Mouse (Mus musculus) forebrain, embryonic 13.5 days (tissue): ENCODE results near the gene Tmem131. TPM values are rescaled to one million over a fixed set of nuclear protein-coding genes. Genes with fewer than 3 reads are reported as not detected.
"Not testable (repeated sequence)": the region's sequence is repeated elsewhere in the genome, so short reads cannot be mapped to it uniquely, and the experiment has no call there.

Source experiments
- ATAC-seq: fragments of 200-750 bp; cut with Nextera tagmentation; 2 replicates; pipeline ENCODE4 v1.8.0; 2017
- H3K27ac ChIP-seq: fragments of 300-500 bp; sonication (generic); 2 replicates; pipeline ENCODE4 v1.5.1; 2015; ENCODE audit warnings: inconsistent platforms, mild to moderate bottlenecking, moderate library complexity
- H3K27me3 ChIP-seq: fragments of 300-500 bp; sonication (generic); 2 replicates; pipeline ENCODE4 v1.6.1; 2015; ENCODE audit warnings: mild to moderate bottlenecking, inconsistent platforms
- H3K36me3 ChIP-seq: fragments of 300-500 bp; sonication (generic); 2 replicates; pipeline ENCODE4 v1.6.1; 2015; ENCODE audit warnings: mild to moderate bottlenecking, inconsistent platforms; ENCODE audit not compliant: poor library complexity, severe bottlenecking
- H3K4me1 ChIP-seq: fragments of 300-500 bp; sonication (generic); 2 replicates; pipeline ENCODE4 v1.6.1; 2015; ENCODE audit warnings: inconsistent platforms
- H3K4me2 ChIP-seq: fragments of 300-500 bp; sonication (generic); 2 replicates; pipeline ENCODE4 v1.6.1; 2015; ENCODE audit warnings: inconsistent platforms, mild to moderate bottlenecking, moderate library complexity
- H3K4me3 ChIP-seq: fragments of 300-500 bp; sonication (generic); 2 replicates; pipeline ENCODE4 v1.5.1; 2015; ENCODE audit warnings: mild to moderate bottlenecking, inconsistent platforms
- H3K9ac ChIP-seq: fragments of 300-500 bp; sonication (generic); 2 replicates; pipeline ENCODE4 v1.6.1; 2015; ENCODE audit warnings: mild to moderate bottlenecking, inconsistent platforms
- H3K9me3 ChIP-seq: fragments of 300-500 bp; sonication (generic); replicated peaks from 2 replicates; pipeline ENCODE4 v1.6.1; 2016; ENCODE audit warnings: inconsistent platforms
- WGBS: fragments of 180-500 bp; shearing (Covaris S2); methylation state at CpG from one replicate; pipeline ENCODE4 v1.1.7; 2015; 5-methylcytosine and 5-hydroxymethylcytosine counted together
- polyA plus RNA-seq: library from polyadenylated mRNA; unstranded; fragments of >200 nt; fragmentation: Nextera tagmentation; extraction: Ambion mirVana; gene quantifications from 2 replicates; pipeline ENCODE4 v1.2.1, GENCODE M21; 2015

Gene Tmem131
- polyA plus RNA-seq, 1 experiment from 2014 or later: 12.0 TPM

- H3K27me3 ChIP-seq, H3K4me3 ChIP-seq, H3K4me2 ChIP-seq, H3K9me3 ChIP-seq, H3K9ac ChIP-seq, ATAC-seq, H3K27ac ChIP-seq, H3K36me3 ChIP-seq: not testable (repeated sequence)
- 93% methylated on average over 5 of the region's 5 CpGs for WGBS
- peaks cover 22% of the 10 kb centered on the region for H3K4me1 ChIP-seq
These were observed 49.7 kb downstream of the Tmem131 start for GRCm38 (mm10) chr1:36893720-36894119.

- no peak overlapping the region for H3K9ac ChIP-seq
- ATAC-seq: no peak
- WGBS: 48% methylated on average over 6 of the region's 6 CpGs
- H3K4me1 ChIP-seq: peaks cover 22% of the 10 kb centered on the region
- H3K9me3 ChIP-seq: no peaks in the 10 kb centered on the region
- H3K27ac ChIP-seq: peak overlapping the region; percentile 48
- H3K27me3 ChIP-seq: no peaks in the 10 kb centered on the region
- no peak overlapping the region for H3K4me3 ChIP-seq
- no peak overlapping the region for H3K4me2 ChIP-seq
- no peaks in the 10 kb centered on the region for H3K36me3 ChIP-seq
These were observed 50.3 kb downstream of the Tmem131 start for GRCm38 (mm10) chr1:36893146-36893545.

GRCm38 (mm10) chr1:36892461-36892860, 51.0 kb downstream of the Tmem131 start:
- Histone ChIP-seq H3K36me3 (no peaks in the 10 kb centered on the region), H3K27me3 (no peaks in the 10 kb centered on the region), H3K9ac (no peak overlapping the region), H3K4me1 (peaks cover 22% of the 10 kb centered on the region), H3K27ac (no peak overlapping the region), H3K4me3 (no peak overlapping the region), H3K9me3 (no peaks in the 10 kb centered on the region), H3K4me2 (no peak overlapping the region)
- ATAC-seq: no peak
- WGBS: 86% methylated on average over 3 of the region's 3 CpGs

- no peak overlapping the region for H3K4me3 ChIP-seq
- H3K36me3 ChIP-seq: peaks cover 6% of the 10 kb centered on the region; the same call in 1 of the 2 replicates
- no peak overlapping the region for H3K4me2 ChIP-seq
- H3K27me3 ChIP-seq: no peaks in the 10 kb centered on the region
- WGBS: 93% methylated on average over 5 of the region's 5 CpGs
- no peak for ATAC-seq
- H3K27ac ChIP-seq: no peak overlapping the region
- peaks cover 31% of the 10 kb centered on the region for H3K4me1 ChIP-seq
- H3K9me3 ChIP-seq: no peaks in the 10 kb centered on the region
- no peak overlapping the region for H3K9ac ChIP-seq
These were observed 54.5 kb downstream of the Tmem131 start for GRCm38 (mm10) chr1:36889016-36889415.

- no peak overlapping the region for H3K4me3 ChIP-seq
- H3K4me2 ChIP-seq: no peak overlapping the region
- ATAC-seq: no peak
- no peaks in the 10 kb centered on the region for H3K27me3 ChIP-seq
- H3K27ac ChIP-seq: no peak overlapping the region
- peaks cover 6% of the 10 kb centered on the region; the same call in 1 of the 2 replicates for H3K36me3 ChIP-seq
- H3K9ac ChIP-seq: no peak overlapping the region
- H3K4me1 ChIP-seq: peaks cover 26% of the 10 kb centered on the region
- H3K9me3 ChIP-seq: no peaks in the 10 kb centered on the region
- WGBS: 95% methylated on average over 3 of the region's 3 CpGs
These were observed 56.3 kb downstream of the Tmem131 start for GRCm38 (mm10) chr1:36887172-36887571.

GRCm38 (mm10) chr1:36886489-36886888, 57.0 kb downstream of the Tmem131 start:
- 49% methylated on average over 4 of the region's 4 CpGs for WGBS
- ATAC-seq: no peak
- Histone ChIP-seq H3K9ac (no peak overlapping the region), H3K4me1 (peaks cover 25% of the 10 kb centered on the region), H3K4me3 (no peak overlapping the region), H3K27me3 (no peaks in the 10 kb centered on the region), H3K9me3 (no peaks in the 10 kb centered on the region), H3K27ac (no peak overlapping the region), H3K36me3 (peaks cover 6% of the 10 kb centered on the region; the same call in 1 of the 2 replicates), H3K4me2 (no peak overlapping the region)

GRCm38 (mm10) chr1:36884536-36884935, 58.9 kb downstream of the Tmem131 start:
- Histone ChIP-seq H3K36me3 (peaks cover 17% of the 10 kb centered on the region), H3K4me3 (no peak overlapping the region), H3K9ac (no peak overlapping the region), H3K27me3 (no peaks in the 10 kb centered on the region), H3K4me2 (no peak overlapping the region), H3K27ac (no peak overlapping the region), H3K9me3 (no peaks in the 10 kb centered on the region), H3K4me1 (peaks cover 13% of the 10 kb centered on the region)
- WGBS: 80% methylated on average over 3 of the region's 3 CpGs
- no peak for ATAC-seq

- H3K4me1 ChIP-seq: peaks cover 13% of the 10 kb centered on the region
- no peak overlapping the region for H3K9ac ChIP-seq
- no peaks in the 10 kb centered on the region for H3K27me3 ChIP-seq
- no peak overlapping the region for H3K27ac ChIP-seq
- no peak overlapping the region for H3K4me2 ChIP-seq
- H3K9me3 ChIP-seq: no peaks in the 10 kb centered on the region
- 56% methylated on average over 2 of the region's 2 CpGs for WGBS
- no peak for ATAC-seq
- peaks cover 17% of the 10 kb centered on the region for H3K36me3 ChIP-seq
- no peak overlapping the region for H3K4me3 ChIP-seq
These were observed 59.7 kb downstream of the Tmem131 start for GRCm38 (mm10) chr1:36883805-36884204.

GRCm38 (mm10) chr1:36879154-36879553, 64.3 kb downstream of the Tmem131 start:
- Histone ChIP-seq H3K4me1 (peaks cover 6% of the 10 kb centered on the region; the same call in 1 of the 2 replicates), H3K4me3 (no peak overlapping the region), H3K9ac (no peak overlapping the region), H3K36me3 (peaks cover 11% of the 10 kb centered on the region; the same call in 1 of the 2 replicates), H3K4me2 (no peak overlapping the region), H3K27me3 (no peaks in the 10 kb centered on the region), H3K9me3 (no peaks in the 10 kb centered on the region), H3K27ac (no peak overlapping the region)
- 55% methylated on average over 1 of the region's 1 CpGs for WGBS
- ATAC-seq: no peak

- no peak for ATAC-seq
- H3K4me3 ChIP-seq: no peak overlapping the region
- H3K4me1 ChIP-seq: no peaks in the 10 kb centered on the region
- no peak overlapping the region for H3K9ac ChIP-seq
- H3K36me3 ChIP-seq: peaks cover 14% of the 10 kb centered on the region
- H3K4me2 ChIP-seq: no peak overlapping the region
- WGBS: 73% methylated on average over 1 of the region's 1 CpGs
- H3K27me3 ChIP-seq: no peaks in the 10 kb centered on the region
- H3K9me3 ChIP-seq: no peaks in the 10 kb centered on the region
- no peak overlapping the region for H3K27ac ChIP-seq
These were observed 66.3 kb downstream of the Tmem131 start for GRCm38 (mm10) chr1:36877126-36877525.

GRCm38 (mm10) chr1:36874874-36875561, 68.4 kb downstream of the Tmem131 start:
- no peaks in the 10 kb centered on the region for H3K9me3 ChIP-seq
- H3K4me3 ChIP-seq: no peak overlapping the region
- H3K36me3 ChIP-seq: peaks cover 14% of the 10 kb centered on the region
- H3K4me1 ChIP-seq: no peaks in the 10 kb centered on the region
- 76% methylated on average over 8 of the region's 8 CpGs for WGBS
- H3K4me2 ChIP-seq: no peak overlapping the region
- no peaks in the 10 kb centered on the region for H3K27me3 ChIP-seq
- H3K9ac ChIP-seq: no peak overlapping the region
- ATAC-seq: no peak
- H3K27ac ChIP-seq: no peak overlapping the region

- Histone ChIP-seq H3K27me3 (no peaks in the 10 kb centered on the region), H3K9ac (no peak overlapping the region), H3K4me3 (no peak overlapping the region), H3K27ac (no peak overlapping the region), H3K9me3 (no peaks in the 10 kb centered on the region), H3K4me2 (no peak overlapping the region), H3K36me3 (peaks cover 17% of the 10 kb centered on the region), H3K4me1 (no peaks in the 10 kb centered on the region)
- ATAC-seq: no peak
- 85% methylated on average over 4 of the region's 4 CpGs for WGBS
These were observed 72.2 kb downstream of the Tmem131 start for GRCm38 (mm10) chr1:36871238-36871637.

- Histone ChIP-seq H3K9me3 (no peaks in the 10 kb centered on the region), H3K4me3 (no peak overlapping the region), H3K4me2 (no peak overlapping the region), H3K9ac (no peak overlapping the region), H3K27ac (no peak overlapping the region), H3K27me3 (no peaks in the 10 kb centered on the region), H3K4me1 (no peaks in the 10 kb centered on the region), H3K36me3 (peaks cover 17% of the 10 kb centered on the region)
- no peak for ATAC-seq
- WGBS: 77% methylated on average over 1 of the region's 1 CpGs
These were observed 72.9 kb downstream of the Tmem131 start for GRCm38 (mm10) chr1:36870518-36870917.
